Mouse (Mus musculus) kidney, embryonic 15.5 days (tissue): ENCODE results near the gene Tagap1. TPM values are rescaled to one million over a fixed set of nuclear protein-coding genes. Genes with fewer than 3 reads are reported as not detected.
"Not testable (repeated sequence)": the region's sequence is repeated elsewhere in the genome, so short reads cannot be mapped to it uniquely, and the experiment has no call there.

Experiments used
- ATAC-seq: fragments of 200-750 bp; cut with Nextera tagmentation; replicated peaks from 2 replicates; pipeline ENCODE4 v1.8.0; 2017; ENCODE audit warnings: moderate TSS enrichment; ENCODE audit not compliant: low FRiP score
- H3K27ac ChIP-seq: fragments of 300-500 bp; sonication (generic); 2 replicates; pipeline ENCODE4 v1.5.1; 2015; ENCODE audit warnings: mild to moderate bottlenecking, inconsistent platforms
- H3K27me3 ChIP-seq: fragments of 300-500 bp; sonication (generic); 2 replicates; pipeline ENCODE4 v1.6.1; 2015; ENCODE audit warnings: inconsistent platforms
- H3K36me3 ChIP-seq: fragments of 300-500 bp; sonication (generic); 2 replicates; pipeline ENCODE4 v1.6.1; 2015; ENCODE audit warnings: inconsistent platforms
- H3K4me1 ChIP-seq: fragments of 300-500 bp; sonication (generic); 2 replicates; pipeline ENCODE4 v1.6.1; 2015; ENCODE audit warnings: inconsistent platforms
- H3K4me2 ChIP-seq: fragments of 300-500 bp; sonication (generic); 2 replicates; pipeline ENCODE4 v1.6.1; 2015; ENCODE audit warnings: moderate library complexity, mild to moderate bottlenecking, inconsistent platforms
- H3K4me3 ChIP-seq: fragments of 300-500 bp; sonication (generic); replicated peaks from 2 replicates; pipeline ENCODE4 v1.5.1; 2015; ENCODE audit warnings: mild to moderate bottlenecking, inconsistent platforms
- H3K9ac ChIP-seq: fragments of 300-500 bp; sonication (generic); 2 replicates; pipeline ENCODE4 v1.6.1; 2015; ENCODE audit warnings: mild to moderate bottlenecking, inconsistent platforms
- H3K9me3 ChIP-seq: fragments of 300-500 bp; sonication (generic); replicated peaks from 2 replicates; pipeline ENCODE4 v1.6.1; 2016; ENCODE audit warnings: inconsistent platforms
- WGBS: fragments of 180-500 bp; shearing (Covaris S2); methylation state at CpG from one replicate; pipeline ENCODE4 v1.1.7; 2015; ENCODE audit warnings: mixed read lengths; 5-methylcytosine and 5-hydroxymethylcytosine counted together
- polyA plus RNA-seq: library from polyadenylated mRNA; unstranded; fragments of >200 nt; fragmentation: Nextera tagmentation; extraction: Ambion mirVana; gene quantifications from 2 replicates; pipeline ENCODE4 v1.2.1, GENCODE M21; 2015

The Tagap1 gene
- polyA plus RNA-seq, 1 experiment from 2014 or later = 53.5 TPM

DNA sequence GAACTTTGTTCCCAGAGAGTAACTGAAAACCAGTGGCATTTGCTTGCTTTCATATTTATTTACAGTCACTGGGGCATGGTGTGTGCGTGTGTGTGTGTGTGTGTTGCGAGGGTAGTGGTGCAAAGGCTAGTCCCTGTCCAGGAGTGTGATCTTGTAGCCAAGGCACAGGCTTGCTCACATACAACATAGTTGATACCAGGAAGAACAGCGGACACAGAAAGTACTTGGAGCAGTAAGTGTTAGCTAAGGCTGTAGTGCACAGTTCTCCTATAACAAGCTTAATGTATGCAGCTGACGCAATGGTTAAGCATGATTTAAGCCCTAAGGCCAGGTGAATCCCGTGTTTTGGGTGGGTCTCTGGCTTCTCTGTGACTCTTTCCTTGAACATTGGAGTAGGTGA is 18.4 kb upstream of the Tagap1 start:
- H3K27ac ChIP-seq = peak overlapping the region; percentile 78; the same call in 1 of the 2 replicates
- not testable (repeated sequence) for H3K27me3 ChIP-seq, H3K4me1 ChIP-seq, H3K36me3 ChIP-seq, H3K9me3 ChIP-seq
- peak overlapping the region; percentile 61 for H3K4me2 ChIP-seq
- 0 out of 2 replicates have a peak overlapping the region, but pooled peaks have one; percentile 66 for H3K9ac ChIP-seq
- WGBS = 14% methylated on average over 5 of the region's 5 CpGs
- ATAC-seq = 0 out of 2 replicates have a peak, but pooled peaks have one; percentile 2
- H3K4me3 ChIP-seq = peak overlapping the region; percentile 62

DNA sequence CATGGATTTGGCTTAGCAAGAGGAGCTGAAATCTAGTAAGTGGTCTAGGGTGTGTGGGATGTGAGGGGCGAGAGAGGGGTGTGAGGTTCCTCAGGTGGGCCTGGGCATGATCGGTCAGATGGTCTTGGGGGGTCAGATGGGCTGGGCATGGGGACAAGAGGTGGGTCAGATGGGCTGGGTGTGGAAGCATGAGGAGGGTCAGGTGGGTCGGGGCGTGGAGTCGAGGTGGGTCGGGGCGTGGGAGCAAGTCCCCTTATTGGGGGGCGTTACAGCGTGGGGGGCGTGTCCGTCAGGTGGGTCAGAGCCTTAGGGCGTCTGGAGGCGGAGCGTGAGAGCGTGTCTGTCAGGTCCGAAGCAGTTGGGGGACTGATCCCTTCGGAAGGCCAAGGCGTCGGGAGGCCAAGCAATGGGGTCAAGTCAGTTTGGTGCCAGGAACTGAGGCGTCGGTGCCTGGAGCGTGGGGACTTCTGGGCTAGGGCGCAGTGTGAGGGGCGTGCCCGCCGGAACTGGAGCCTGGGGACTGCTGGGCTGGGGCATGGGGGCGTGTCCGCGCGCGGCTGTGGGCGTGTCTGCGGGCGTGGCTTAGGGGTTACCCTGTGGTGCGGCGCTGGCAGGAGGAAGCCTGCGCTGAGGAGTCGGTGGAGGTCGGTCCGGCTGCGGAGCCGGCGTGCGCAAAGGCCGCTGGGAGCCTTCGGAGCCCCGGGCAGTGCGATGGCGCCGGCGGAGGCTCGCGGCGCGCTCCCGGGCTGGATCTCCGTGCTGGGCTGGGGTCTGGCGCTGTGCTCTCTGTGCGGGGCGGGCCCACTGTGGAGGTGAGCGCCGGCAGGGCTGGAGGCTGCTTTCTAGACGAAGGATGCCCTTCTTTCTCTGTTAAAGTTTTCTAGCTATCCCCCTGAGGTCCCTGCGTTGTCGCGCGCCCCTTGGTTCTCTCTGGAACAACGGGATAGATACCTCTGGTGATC is 17.6 kb upstream of the Tagap1 start, which contains the start of gene Gm49721:
TSS of gene Gm49721 (plus strand) at position 618 of the 962 bp plus-strand sequence.
- WGBS = 2% methylated on average over 32 of the region's 68 CpGs
- H3K27ac ChIP-seq = peak within 1 kb of the TSS; percentile 78
- not testable (repeated sequence) for H3K27me3 ChIP-seq, H3K36me3 ChIP-seq, H3K9me3 ChIP-seq, H3K4me1 ChIP-seq
- peak within 1 kb of the TSS; percentile 66 for H3K9ac ChIP-seq
- H3K4me2 ChIP-seq = peak within 1 kb of the TSS; percentile 61
- peak within 1 kb of the TSS; percentile 62 for H3K4me3 ChIP-seq
- peak; percentile 98 for ATAC-seq

DNA sequence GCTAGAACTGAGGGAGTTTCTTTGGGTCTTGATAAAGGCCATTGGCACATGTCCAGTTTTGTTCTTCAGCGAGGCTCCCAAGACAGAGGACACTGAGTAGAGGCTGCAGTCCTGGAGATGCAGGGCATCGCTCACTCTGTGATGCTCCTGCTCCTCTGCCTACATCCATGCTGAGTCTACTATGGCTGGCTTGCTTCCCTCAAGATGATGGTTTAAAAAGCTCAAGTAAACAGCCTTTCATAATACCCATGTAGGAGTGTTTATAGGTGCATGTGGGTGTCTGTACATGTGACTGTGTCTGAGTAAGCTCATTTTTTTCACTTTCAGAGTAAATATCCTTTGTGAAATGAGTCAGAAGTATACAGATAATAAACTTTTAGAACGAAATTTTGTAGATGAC is 14.0 kb upstream of the Tagap1 start:
- not testable (repeated sequence) for H3K27ac ChIP-seq, H3K9ac ChIP-seq, H3K4me1 ChIP-seq, H3K27me3 ChIP-seq, ATAC-seq, H3K9me3 ChIP-seq, H3K36me3 ChIP-seq, H3K4me3 ChIP-seq, H3K4me2 ChIP-seq
- 58% methylated on average over 3 of the region's 3 CpGs for WGBS

DNA sequence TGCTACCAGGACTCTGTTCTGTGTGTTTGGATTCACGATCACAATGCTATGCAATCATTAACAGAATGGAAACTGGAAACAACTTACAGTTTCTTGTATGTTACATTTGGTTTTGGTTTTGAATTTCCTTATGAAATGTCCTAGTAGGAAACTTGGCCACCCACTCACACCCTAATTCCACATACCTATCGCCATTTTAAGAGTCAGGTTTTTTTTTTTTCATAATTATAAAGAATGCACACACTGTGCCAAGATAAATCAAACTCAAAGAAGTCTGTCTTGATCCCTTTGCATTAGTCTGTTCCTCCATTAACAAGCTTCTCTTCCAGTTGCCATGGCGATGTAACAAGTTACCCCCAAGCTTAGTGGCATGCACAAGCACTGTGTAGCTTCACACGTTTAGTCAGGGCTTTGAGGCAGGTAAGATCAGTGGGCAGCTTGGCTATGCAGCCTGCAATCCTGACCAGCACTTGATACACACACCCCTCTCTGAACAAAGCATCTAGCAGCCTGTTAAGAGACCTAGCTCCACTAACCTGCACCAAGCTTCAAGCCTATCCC is 12.0 kb upstream of the Tagap1 start:
- H3K4me2 ChIP-seq, H3K27ac ChIP-seq, ATAC-seq, H3K4me3 ChIP-seq, H3K9me3 ChIP-seq, H3K36me3 ChIP-seq, H3K9ac ChIP-seq, H3K27me3 ChIP-seq, H3K4me1 ChIP-seq: not testable (repeated sequence)
- WGBS = 66% methylated on average over 4 of the region's 4 CpGs

DNA sequence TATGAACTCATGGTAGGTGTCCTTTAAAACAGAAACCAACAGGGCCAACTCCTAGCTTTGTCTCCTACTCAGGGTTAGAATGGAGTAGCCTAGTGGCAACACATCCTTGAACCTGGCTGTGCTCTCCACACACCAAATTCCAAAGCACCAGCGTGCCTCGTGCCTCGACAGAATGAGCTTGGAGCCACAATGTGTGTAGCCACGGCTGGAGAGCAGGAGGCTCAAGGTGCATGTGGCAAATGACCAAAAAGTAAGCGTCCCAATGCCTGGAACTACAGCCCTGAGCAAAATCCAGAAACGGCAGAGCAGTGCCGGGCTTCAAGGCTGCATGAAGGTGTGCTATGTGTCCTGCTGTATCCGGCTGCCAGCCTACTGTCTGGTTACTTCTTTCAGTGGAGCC is 10.3 kb upstream of the Tagap1 start:
- not testable (repeated sequence) for H3K4me3 ChIP-seq, H3K27me3 ChIP-seq, H3K9ac ChIP-seq, H3K27ac ChIP-seq, H3K4me1 ChIP-seq, H3K4me2 ChIP-seq, H3K36me3 ChIP-seq, H3K9me3 ChIP-seq, ATAC-seq
- 85% methylated on average over 8 of the region's 8 CpGs for WGBS

DNA sequence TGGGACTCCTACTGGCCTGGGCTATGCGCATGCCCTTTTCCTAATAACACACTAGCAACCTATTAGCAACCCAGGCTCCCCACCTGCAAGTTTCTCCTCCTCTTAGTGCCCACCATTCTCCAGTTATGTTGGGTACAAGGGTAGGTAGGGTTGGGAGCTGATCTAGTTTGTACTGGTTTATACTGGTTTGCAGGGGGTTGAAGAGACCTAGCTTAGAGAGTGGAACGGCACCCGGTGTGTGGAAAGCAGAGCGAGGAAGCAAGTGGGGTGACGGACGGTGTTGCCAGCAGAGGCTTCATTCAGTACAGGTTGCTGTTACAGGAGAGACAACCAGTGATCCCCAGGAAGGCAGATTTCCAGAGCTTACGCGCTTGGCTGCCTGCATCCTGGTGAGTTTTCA is 9.4 kb upstream of the Tagap1 start, which contains the start of gene Rnaset2b:
TSS of gene Rnaset2b (plus strand) at position 301 of the 400 bp plus-strand sequence.
- 83% methylated on average over 1 of the region's 8 CpGs for WGBS
- not testable (repeated sequence) for H3K27me3 ChIP-seq, H3K27ac ChIP-seq, H3K4me1 ChIP-seq, H3K9me3 ChIP-seq, H3K9ac ChIP-seq, H3K4me2 ChIP-seq, H3K36me3 ChIP-seq, H3K4me3 ChIP-seq
- ATAC-seq = 0 out of 2 replicates have a peak, but pooled peaks have one; percentile 31

DNA sequence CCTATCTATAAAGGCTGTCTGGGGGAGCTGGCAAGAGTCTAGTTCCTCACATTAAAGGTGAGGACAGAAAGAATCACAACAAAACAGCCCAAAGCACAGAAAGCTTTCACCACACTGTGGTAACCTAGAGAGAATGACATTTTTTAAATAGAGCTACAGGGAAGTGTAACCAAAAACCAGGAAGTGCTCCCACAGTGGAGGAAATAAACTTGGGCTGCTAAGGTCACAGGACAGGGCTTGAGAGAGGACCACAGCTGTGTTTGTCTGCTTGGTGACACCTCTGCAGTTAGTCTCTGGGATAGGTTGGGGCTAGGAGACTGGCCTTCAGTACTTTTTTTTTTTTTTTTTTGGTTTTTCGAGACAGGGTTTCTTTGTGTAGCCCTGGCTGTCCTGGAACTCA is 6.7 kb upstream of the Tagap1 start:
- not testable (repeated sequence) for H3K9ac ChIP-seq, H3K4me2 ChIP-seq, H3K27ac ChIP-seq, H3K9me3 ChIP-seq, ATAC-seq, H3K36me3 ChIP-seq, H3K4me1 ChIP-seq, H3K4me3 ChIP-seq, H3K27me3 ChIP-seq
- 20% methylated on average over 1 of the region's 1 CpGs for WGBS

DNA sequence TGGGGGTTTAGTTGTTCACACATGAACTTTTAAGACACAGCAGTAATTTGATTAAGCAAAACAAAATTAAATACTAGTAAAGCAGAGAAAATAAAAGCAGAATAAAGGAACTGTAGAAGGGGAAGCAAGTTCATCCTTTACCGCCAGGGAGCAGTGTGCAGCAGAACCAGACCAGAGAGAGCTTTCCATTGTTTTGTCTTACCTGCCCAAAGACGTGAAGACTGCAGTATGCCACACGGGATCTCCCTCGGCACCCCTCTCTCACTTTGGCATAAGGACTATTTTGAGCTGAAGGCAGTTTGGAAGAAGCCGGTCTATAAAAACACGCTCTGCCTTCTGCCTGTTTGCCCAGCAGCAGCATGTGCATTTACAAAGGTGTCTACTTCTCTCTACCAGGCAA is 4.4 kb upstream of the Tagap1 start:
- not testable (repeated sequence) for ATAC-seq, H3K4me1 ChIP-seq, H3K27ac ChIP-seq, H3K27me3 ChIP-seq, H3K9me3 ChIP-seq, H3K9ac ChIP-seq, H3K36me3 ChIP-seq, H3K4me2 ChIP-seq, H3K4me3 ChIP-seq
- 16% methylated on average over 6 of the region's 6 CpGs for WGBS

DNA sequence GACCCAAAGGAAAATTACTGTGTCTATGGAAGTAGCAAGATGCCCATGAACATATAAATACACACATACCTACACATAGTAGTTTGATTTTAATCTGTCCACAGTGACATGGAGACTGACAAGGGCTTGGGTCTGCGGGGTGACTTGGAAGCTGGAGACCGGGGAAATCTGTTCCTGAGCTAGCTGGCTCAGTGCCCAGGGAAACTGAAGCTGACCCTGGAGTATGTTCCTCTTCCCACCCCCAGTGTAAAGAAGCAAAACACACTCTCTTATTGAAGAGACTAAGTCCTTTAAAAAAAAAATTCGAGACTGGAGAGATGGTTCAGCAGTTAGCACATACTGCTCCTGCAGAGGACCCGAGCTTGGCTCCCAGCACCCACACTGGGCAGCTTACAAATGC is 2.0 kb upstream of the Tagap1 start:
- not testable (repeated sequence) for H3K4me3 ChIP-seq, H3K4me2 ChIP-seq, H3K9ac ChIP-seq, H3K36me3 ChIP-seq, ATAC-seq, H3K27ac ChIP-seq, H3K4me1 ChIP-seq, H3K9me3 ChIP-seq, H3K27me3 ChIP-seq
- WGBS = 61% methylated on average over 4 of the region's 4 CpGs

DNA sequence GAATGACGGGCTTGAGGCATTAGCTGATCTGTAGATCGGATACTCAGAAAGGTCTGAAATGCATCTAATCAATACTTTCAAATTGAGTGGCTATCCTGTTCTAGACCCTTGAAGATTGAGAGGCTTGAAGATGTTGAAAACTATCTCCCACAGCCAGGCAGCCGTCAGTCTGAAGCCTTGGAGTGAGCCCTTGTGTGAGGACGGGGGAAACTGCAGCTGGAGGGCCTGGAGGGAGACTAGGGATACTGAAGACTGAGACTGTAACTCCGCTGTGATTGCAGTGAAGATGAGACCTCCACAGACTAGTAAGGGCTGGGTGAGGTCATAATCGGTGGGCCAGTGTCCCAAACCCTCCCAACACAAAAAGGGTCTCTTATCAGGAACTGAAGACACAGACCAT is 1.4 kb upstream of the Tagap1 start:
- 74% methylated on average over 4 of the region's 6 CpGs for WGBS
- not testable (repeated sequence) for H3K4me1 ChIP-seq, ATAC-seq, H3K4me3 ChIP-seq, H3K27me3 ChIP-seq, H3K9ac ChIP-seq, H3K9me3 ChIP-seq, H3K36me3 ChIP-seq, H3K4me2 ChIP-seq
- H3K27ac ChIP-seq = 0 out of 2 replicates have a peak overlapping the region, but pooled peaks have one; percentile 18

DNA sequence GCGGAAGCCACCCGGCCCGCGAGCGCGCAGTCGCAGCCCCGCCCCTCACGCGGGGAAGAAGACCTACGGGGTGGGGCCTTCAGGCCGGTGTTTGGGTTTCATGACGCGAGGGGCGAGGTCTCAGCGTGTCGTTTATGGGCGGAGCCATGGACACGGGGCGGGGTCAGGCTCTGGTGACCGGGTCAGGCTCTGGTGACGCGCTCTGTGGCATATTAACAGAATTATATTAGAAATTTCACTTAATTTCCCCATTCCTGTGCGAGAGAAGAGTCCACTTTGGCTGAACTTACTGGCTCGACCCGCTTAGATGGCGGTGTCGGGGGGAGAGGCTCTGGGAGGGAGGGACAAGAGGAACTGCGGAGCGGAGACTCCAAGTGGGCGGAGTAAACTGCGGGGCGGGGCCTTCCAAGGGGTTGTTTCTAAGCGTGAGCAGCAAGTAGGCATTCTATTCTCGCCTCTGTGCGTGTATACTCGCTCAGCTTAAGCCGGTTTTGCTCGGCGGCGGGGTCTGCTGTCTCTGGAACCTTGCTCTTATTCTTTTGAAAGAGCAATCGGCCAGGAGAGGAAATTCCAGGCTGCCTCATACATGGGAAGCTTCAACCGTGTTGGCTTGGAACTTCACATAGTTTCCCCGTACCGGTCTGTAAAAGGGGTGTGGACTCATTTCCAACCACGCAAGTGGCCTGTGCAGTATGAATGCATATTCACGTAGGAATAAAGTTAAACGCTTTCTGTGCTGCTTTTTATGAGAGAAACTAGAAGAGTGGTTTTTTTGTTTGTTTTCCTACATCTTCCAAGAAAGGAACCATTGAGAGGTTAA is 435 bp upstream of the Tagap1 start:
- H3K9me3 ChIP-seq, H3K4me1 ChIP-seq, H3K27me3 ChIP-seq, H3K36me3 ChIP-seq, H3K9ac ChIP-seq: not testable (repeated sequence)
- peak overlapping the region; percentile 55 for H3K4me2 ChIP-seq
- H3K27ac ChIP-seq = peak overlapping the region; percentile 72; the same call in 1 of the 2 replicates
- 0% methylated on average over 16 of the region's 48 CpGs for WGBS
- peak; percentile 98 for ATAC-seq
- peak overlapping the region; percentile 54 for H3K4me3 ChIP-seq

DNA sequence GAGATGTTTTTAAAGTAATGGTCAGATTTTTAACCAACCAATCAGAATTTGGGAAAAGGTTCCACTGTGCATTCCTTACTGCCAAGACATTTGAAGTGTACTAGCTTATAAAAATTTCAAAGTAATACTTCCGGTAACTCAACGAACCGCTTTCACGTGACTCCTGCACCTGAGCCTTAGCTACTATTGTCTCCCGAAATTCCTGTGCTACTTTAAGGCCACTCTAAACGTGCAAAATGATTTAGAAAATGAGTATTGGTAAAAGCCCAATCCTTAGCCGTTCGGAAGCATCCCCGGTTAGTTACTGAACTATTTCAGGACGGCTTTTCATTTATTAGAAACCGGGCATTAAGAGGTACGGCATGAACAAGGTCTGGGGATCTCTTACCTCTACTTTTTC is 607 bp downstream of the Tagap1 start:
- H3K9ac ChIP-seq = peak overlapping the region; percentile 23; the same call in 1 of the 2 replicates
- H3K4me1 ChIP-seq, H3K9me3 ChIP-seq, H3K27ac ChIP-seq, H3K27me3 ChIP-seq, H3K36me3 ChIP-seq, ATAC-seq: not testable (repeated sequence)
- H3K4me2 ChIP-seq = peak overlapping the region; percentile 51
- WGBS = under 1% methylated on average over 12 of the region's 12 CpGs
- peak overlapping the region; percentile 54 for H3K4me3 ChIP-seq
